Mouse (Mus musculus): ENCODE data around the gene Dydc1. TPM values are rescaled to one million over a fixed set of nuclear protein-coding genes. Genes with fewer than 3 reads are reported as not detected.

Gene Dydc1
- total RNA-seq, 2 experiments from 2014 or later = not detected

GRCm38 (mm10) chr14:41096296-41096860 lies 23.7 kb downstream of the Dydc1 start:
- no peak for ATAC-seq (replicated peaks; ENCODE audit: low FRiP score, poor library complexity, severe bottlenecking)

GRCm38 (mm10) chr14:41098726-41099125 lies 26.0 kb downstream of the Dydc1 start:
- ATAC-seq (replicated peaks; ENCODE audit: low FRiP score, poor library complexity, severe bottlenecking) = no peak

GRCm38 (mm10) chr14:41100712-41101111 lies 28.0 kb downstream of the Dydc1 start:
- no peak for ATAC-seq (replicated peaks; ENCODE audit: low FRiP score, poor library complexity, severe bottlenecking)

GRCm38 (mm10) chr14:41101242-41101641 lies 28.5 kb downstream of the Dydc1 start:
- ATAC-seq (replicated peaks; ENCODE audit: low FRiP score, poor library complexity, severe bottlenecking) = no peak

GRCm38 (mm10) chr14:41102269-41102668 lies 29.6 kb downstream of the Dydc1 start:
- no peak for ATAC-seq (replicated peaks; ENCODE audit: low FRiP score, poor library complexity, severe bottlenecking)

GRCm38 (mm10) chr14:41104853-41105444 lies 32.2 kb downstream of the Dydc1 start, which contains the start of gene Mat1a:
Gene Mat1a (plus strand): TSS chr14:41105035.
- ATAC-seq (replicated peaks; ENCODE audit: low FRiP score, poor library complexity, severe bottlenecking) = no peak

GRCm38 (mm10) chr14:41111031-41111668 lies 38.4 kb downstream of the Dydc1 start:
- no peak for ATAC-seq (replicated peaks; ENCODE audit: low FRiP score, poor library complexity, severe bottlenecking)

GRCm38 (mm10) chr14:41112944-41113343 lies 40.2 kb downstream of the Dydc1 start:
- ATAC-seq (replicated peaks; ENCODE audit: low FRiP score, poor library complexity, severe bottlenecking) = no peak

GRCm38 (mm10) chr14:41116271-41116670 lies 43.6 kb downstream of the Dydc1 start:
- ATAC-seq (replicated peaks; ENCODE audit: low FRiP score, poor library complexity, severe bottlenecking) = no peak

- no peak for ATAC-seq (replicated peaks; ENCODE audit: low FRiP score, poor library complexity, severe bottlenecking)
These were observed 52.0 kb downstream of the Dydc1 start for GRCm38 (mm10) chr14:41124683-41125082.

- ATAC-seq (replicated peaks; ENCODE audit: low FRiP score, poor library complexity, severe bottlenecking) = no peak
These were observed 55.3 kb downstream of the Dydc1 start for GRCm38 (mm10) chr14:41127997-41128396.

- ATAC-seq (replicated peaks; ENCODE audit: low FRiP score, poor library complexity, severe bottlenecking) = no peak
These were observed 58.8 kb downstream of the Dydc1 start, which contains the start of gene Sftpa1 for GRCm38 (mm10) chr14:41131540-41131939. Gene Sftpa1 (plus strand): TSS chr14:41131782.

- no peak for ATAC-seq (replicated peaks; ENCODE audit: low FRiP score, poor library complexity, severe bottlenecking)
These were observed 64.3 kb downstream of the Dydc1 start for GRCm38 (mm10) chr14:41137006-41137405.

GRCm38 (mm10) chr14:41140686-41141085 lies 68.0 kb downstream of the Dydc1 start:
- no peak for ATAC-seq (replicated peaks; ENCODE audit: low FRiP score, poor library complexity, severe bottlenecking)

Other genes with a start within 250 kb of the Dydc1 start
- not detected in 2 replicates for gene Sh2d4b, start 179.6 kb upstream of the Dydc1 start, total RNA-seq (2015; ENCODE audit: low replicate concordance)
- gene Sh2d4b, start 179.6 kb upstream of the Dydc1 start, total RNA-seq (2017; ENCODE audit: low replicate concordance) = 0.39 TPM in 1 of 2 replicates, not detected in the other
- 8.8 and 13.3 TPM in 2 replicates for gene Tspan14, start 106.1 kb upstream of the Dydc1 start, total RNA-seq (2015; ENCODE audit: low replicate concordance)
- 4.4 and 7.9 TPM in 2 replicates for gene Tspan14, start 106.1 kb upstream of the Dydc1 start, total RNA-seq (2017; ENCODE audit: low replicate concordance)
- 162 and 195 TPM in 2 replicates for gene Fam213a, start 59.1 kb upstream of the Dydc1 start, total RNA-seq (2015; ENCODE audit: low replicate concordance)
- gene Fam213a, start 59.1 kb upstream of the Dydc1 start, total RNA-seq (2017; ENCODE audit: low replicate concordance) = 261 and 301 TPM in 2 replicates
- gene Dydc2, start 3.7 kb upstream of the Dydc1 start, total RNA-seq (2015; ENCODE audit: low replicate concordance) = not detected in 2 replicates
- not detected in 2 replicates for gene Dydc2, start 3.7 kb upstream of the Dydc1 start, total RNA-seq (2017; ENCODE audit: low replicate concordance)
- gene Mat1a, start 32.1 kb downstream of the Dydc1 start, total RNA-seq (2015; ENCODE audit: low replicate concordance) = not detected in 2 replicates
- gene Mat1a, start 32.1 kb downstream of the Dydc1 start, total RNA-seq (2017; ENCODE audit: low replicate concordance) = not detected in 2 replicates
- gene Sftpa1, start 58.9 kb downstream of the Dydc1 start, total RNA-seq (2015; ENCODE audit: low replicate concordance) = not detected in 2 replicates
- not detected in 2 replicates for gene Sftpa1, start 58.9 kb downstream of the Dydc1 start, total RNA-seq (2017; ENCODE audit: low replicate concordance)
- not detected in 2 replicates for gene Mbl1, start 78.5 kb downstream of the Dydc1 start, total RNA-seq (2015; ENCODE audit: low replicate concordance)
- not detected in 2 replicates for gene Mbl1, start 78.5 kb downstream of the Dydc1 start, total RNA-seq (2017; ENCODE audit: low replicate concordance)
- gene Sftpd, start 112.2 kb downstream of the Dydc1 start, total RNA-seq (2015; ENCODE audit: low replicate concordance) = not detected in 2 replicates
- gene Sftpd, start 112.2 kb downstream of the Dydc1 start, total RNA-seq (2017; ENCODE audit: low replicate concordance) = not detected in 2 replicates
- gene Gm2832, start 205.9 kb downstream of the Dydc1 start, total RNA-seq (2015; ENCODE audit: low replicate concordance) = not detected in 2 replicates
- not detected in 2 replicates for gene Gm2832, start 205.9 kb downstream of the Dydc1 start, total RNA-seq (2017; ENCODE audit: low replicate concordance)